Mouse (Mus musculus): ENCODE data around the gene Dytn. TPM values are rescaled to one million over a fixed set of nuclear protein-coding genes. Genes with fewer than 3 reads are reported as not detected.

The Dytn gene
- total and polyA plus RNA-seq, 2 experiments from 2014 or later, result 0.26 TPM; not detected in 1

GRCm38 (mm10) chr1:63675975-63676374 is 10.8 kb downstream of the Dytn start:
- ATAC-seq, result no peak
- WGBS, result 88% methylated on average over 3 of the region's 3 CpGs
- H3K27me3 ChIP-seq (ENCODE audit: insufficient read depth, low read length), result no peaks in the 10 kb centered on the region

DNA sequence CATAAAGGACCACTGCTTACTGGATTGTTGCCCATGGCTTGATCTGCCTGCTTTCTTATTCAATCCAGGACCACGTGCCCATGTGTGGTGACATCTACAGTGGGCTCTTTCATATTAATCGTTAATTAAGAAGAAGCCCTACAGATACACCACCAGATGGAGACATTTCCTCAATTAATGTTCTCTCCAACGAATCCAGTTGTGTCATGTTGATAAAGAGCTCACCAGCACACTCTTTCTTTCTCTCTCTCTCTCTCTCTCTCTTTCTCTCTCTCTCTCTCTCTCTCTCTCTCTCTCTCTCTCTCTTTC is 17.9 kb downstream of the Dytn start:
- WGBS, result 0% methylated on average over 3 of the region's 3 CpGs

More at GRCm38 (mm10) chr1:63675975-63676374, 10.8 kb downstream of the Dytn start:
- Histone ChIP-seq H3K36me3 (ENCODE audit: insufficient read depth, low read length) (no peaks in the 10 kb centered on the region), H3K4me2 (ENCODE audit: low read depth, low read length) (no peak overlapping the region), H3K27ac (no peak overlapping the region), H3K4me3 (ENCODE audit: low read length) (no peak overlapping the region), H3K9ac (replicated peaks; ENCODE audit: low read length) (no peak overlapping the region), H3K4me1 (ENCODE audit: insufficient read depth, low read length) (no peaks in the 10 kb centered on the region), H3K9me3 (ENCODE audit: low read length) (no peaks in the 10 kb centered on the region)
- DNase-seq (ENCODE audit: low spot score), result no peak
- TF ChIP-seq CTCF (IDR thresholded peaks at IDR 0.05; ENCODE audit: low read depth), result no peak

GRCm38 (mm10) chr1:63667949-63668851 is 18.5 kb downstream of the Dytn start:
- Histone ChIP-seq H3K4me3 (ENCODE audit: low read length) (peak overlapping the region; percentile 11), H3K27ac (peak overlapping the region; percentile 61), H3K9me3 (ENCODE audit: low read length) (no peaks in the 10 kb centered on the region), H3K4me2 (ENCODE audit: low read depth, low read length) (peak overlapping the region; percentile 53), H3K9ac (replicated peaks; ENCODE audit: low read length) (peak overlapping the region; percentile 18), H3K36me3 (ENCODE audit: insufficient read depth, low read length) (no peaks in the 10 kb centered on the region), H3K4me1 (ENCODE audit: insufficient read depth, low read length) (peaks cover 7% of the 10 kb centered on the region; the same call in 1 of the 2 replicates), H3K27me3 (ENCODE audit: insufficient read depth, low read length) (no peaks in the 10 kb centered on the region)
- peak; percentile 81 for ATAC-seq
- peak; percentile 67 for DNase-seq (ENCODE audit: low spot score)
- WGBS, result 10% methylated on average over 13 of the region's 13 CpGs
- TF ChIP-seq CTCF (IDR thresholded peaks at IDR 0.05; ENCODE audit: low read depth), result no peak

More for the DNA sequence above, 17.9 kb downstream of the Dytn start:
- Histone ChIP-seq H3K9ac (replicated peaks; ENCODE audit: low read length) (peak overlapping the region; percentile 18; the same call in 1 of the 2 replicates), H3K9me3 (ENCODE audit: low read length) (no peaks in the 10 kb centered on the region), H3K36me3 (ENCODE audit: insufficient read depth, low read length) (no peaks in the 10 kb centered on the region), H3K27ac (peak overlapping the region; percentile 61), H3K27me3 (ENCODE audit: insufficient read depth, low read length) (no peaks in the 10 kb centered on the region), H3K4me1 (ENCODE audit: insufficient read depth, low read length) (peaks cover 7% of the 10 kb centered on the region; the same call in 1 of the 2 replicates), H3K4me2 (ENCODE audit: low read depth, low read length) (peak overlapping the region; percentile 53), H3K4me3 (ENCODE audit: low read length) (peak overlapping the region; percentile 11)
- peak; percentile 90 for ATAC-seq
- TF ChIP-seq CTCF (IDR thresholded peaks at IDR 0.05; ENCODE audit: low read depth), result peak; percentile 73
- peak; percentile 90 for DNase-seq (ENCODE audit: low spot score)

DNA sequence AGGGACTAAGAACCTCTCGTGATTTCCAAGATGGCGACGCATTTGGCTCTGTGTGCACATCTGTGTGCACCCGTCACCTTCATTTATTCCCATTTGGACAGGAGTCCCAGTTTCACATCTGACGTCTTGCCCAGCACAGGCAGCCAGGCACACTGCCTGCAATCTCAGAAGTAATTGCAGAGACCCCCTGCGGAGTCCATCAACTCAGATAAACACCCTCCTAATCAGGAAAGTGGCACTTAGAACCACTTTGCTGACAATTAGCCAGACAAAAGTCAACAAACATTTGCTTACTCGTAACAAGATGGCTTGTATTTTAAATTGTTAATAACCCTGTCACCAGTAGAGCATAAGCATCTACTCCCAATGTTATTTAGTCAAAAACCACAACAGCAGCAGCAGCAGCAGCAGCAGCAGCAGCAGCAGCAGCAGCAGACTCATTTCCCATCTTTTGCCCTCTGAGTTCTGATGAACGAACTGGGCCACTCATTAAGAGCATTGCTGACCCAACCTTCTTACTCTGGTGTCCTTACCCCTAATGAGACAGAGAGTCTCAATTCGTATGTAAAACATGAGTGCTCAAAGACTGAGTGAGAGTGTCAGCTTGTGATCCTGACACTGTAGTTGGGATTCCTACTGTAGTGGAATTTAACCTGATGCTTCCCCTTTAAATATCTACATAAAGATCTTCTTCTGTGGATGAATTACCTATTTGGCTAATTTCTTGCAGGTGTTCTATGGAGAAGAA is 19.4 kb downstream of the Dytn start:
- Histone ChIP-seq H3K27ac (peak overlapping the region; percentile 61; the same call in 1 of the 2 replicates), H3K4me3 (ENCODE audit: low read length) (no peak overlapping the region), H3K4me2 (ENCODE audit: low read depth, low read length) (peak overlapping the region; percentile 53), H3K27me3 (ENCODE audit: insufficient read depth, low read length) (no peaks in the 10 kb centered on the region), H3K4me1 (ENCODE audit: insufficient read depth, low read length) (peaks cover 7% of the 10 kb centered on the region; the same call in 1 of the 2 replicates), H3K9me3 (ENCODE audit: low read length) (no peaks in the 10 kb centered on the region), H3K9ac (replicated peaks; ENCODE audit: low read length) (no peak overlapping the region), H3K36me3 (ENCODE audit: insufficient read depth, low read length) (no peaks in the 10 kb centered on the region)
- peak; percentile 6; the same call in 1 of the 2 replicates for ATAC-seq
- 37% methylated on average over 9 of the region's 9 CpGs for WGBS
- TF ChIP-seq CTCF (IDR thresholded peaks at IDR 0.05; ENCODE audit: low read depth), result no peak
- DNase-seq (ENCODE audit: low spot score), result peak; percentile 43

DNA sequence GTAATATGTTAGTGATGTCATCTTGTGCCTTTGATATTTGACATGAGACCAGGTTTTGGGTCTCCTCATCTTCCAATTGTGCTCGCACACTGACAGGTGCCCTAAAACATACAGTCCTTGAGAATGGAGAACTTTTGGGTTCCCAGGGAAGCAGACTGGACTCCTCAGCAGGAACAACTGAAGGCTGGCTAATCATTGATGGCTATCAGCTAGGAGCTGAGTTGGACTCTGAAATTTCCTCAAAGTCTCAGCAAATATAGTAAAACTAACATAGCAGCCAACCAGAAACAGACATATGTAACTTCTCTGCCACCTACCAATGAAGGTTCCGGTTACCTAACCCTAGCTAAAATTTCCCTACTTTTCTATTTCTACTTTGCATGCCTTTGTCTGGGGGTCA is 20.6 kb downstream of the Dytn start:
- Histone ChIP-seq H3K4me1 (ENCODE audit: insufficient read depth, low read length) (peaks cover 7% of the 10 kb centered on the region; the same call in 1 of the 2 replicates), H3K4me3 (ENCODE audit: low read length) (no peak overlapping the region), H3K27me3 (ENCODE audit: insufficient read depth, low read length) (no peaks in the 10 kb centered on the region), H3K9me3 (ENCODE audit: low read length) (no peaks in the 10 kb centered on the region), H3K4me2 (ENCODE audit: low read depth, low read length) (no peak overlapping the region), H3K27ac (no peak overlapping the region), H3K36me3 (ENCODE audit: insufficient read depth, low read length) (no peaks in the 10 kb centered on the region), H3K9ac (replicated peaks; ENCODE audit: low read length) (no peak overlapping the region)
- no peak for TF ChIP-seq CTCF (IDR thresholded peaks at IDR 0.05; ENCODE audit: low read depth)
- ATAC-seq (no peak), DNase-seq (ENCODE audit: low spot score) (no peak)
- 90% methylated on average over 2 of the region's 2 CpGs for WGBS

- H3K27ac ChIP-seq, result no peak overlapping the region
- ATAC-seq, result peak; percentile 78
- no peaks in the 10 kb centered on the region for H3K36me3 ChIP-seq (ENCODE audit: insufficient read depth, low read length)
- H3K9me3 ChIP-seq (ENCODE audit: low read length), result no peaks in the 10 kb centered on the region
- no peak overlapping the region for H3K4me2 ChIP-seq (ENCODE audit: low read depth, low read length)
- no peak overlapping the region for H3K9ac ChIP-seq (replicated peaks; ENCODE audit: low read length)
- H3K27me3 ChIP-seq (ENCODE audit: insufficient read depth, low read length), result no peaks in the 10 kb centered on the region
- no peaks in the 10 kb centered on the region for H3K4me1 ChIP-seq (ENCODE audit: insufficient read depth, low read length)
- no peak overlapping the region for H3K4me3 ChIP-seq (ENCODE audit: low read length)
- peak; percentile 84 for TF ChIP-seq CTCF (IDR thresholded peaks at IDR 0.05; ENCODE audit: low read depth)
- 3% methylated on average over 7 of the region's 7 CpGs for WGBS
- DNase-seq (ENCODE audit: low spot score), result peak; percentile 91
Measured at GRCm38 (mm10) chr1:63659591-63659990, 27.1 kb downstream of the Dytn start.
